Mouse (Mus musculus) liver, adult 2 months (tissue): Measurements from ENCODE around the gene Mogat2.

ENCODE experiments used
- CTCF ChIP-seq: fragments of 200-500 bp; IDR thresholded peaks from 2 replicates; pipeline ENCODE4 v1.5.1; 2011; ENCODE audit warnings: low read depth, low read length, control low read depth
- POLR2A ChIP-seq: fragments of 200-500 bp; IDR thresholded peaks from 2 replicates; pipeline ENCODE4 v1.6.1; 2011; ENCODE audit warnings: low read length, control low read depth; ENCODE audit not compliant: insufficient read depth; ENCODE audit errors: extremely low read depth

DNA sequence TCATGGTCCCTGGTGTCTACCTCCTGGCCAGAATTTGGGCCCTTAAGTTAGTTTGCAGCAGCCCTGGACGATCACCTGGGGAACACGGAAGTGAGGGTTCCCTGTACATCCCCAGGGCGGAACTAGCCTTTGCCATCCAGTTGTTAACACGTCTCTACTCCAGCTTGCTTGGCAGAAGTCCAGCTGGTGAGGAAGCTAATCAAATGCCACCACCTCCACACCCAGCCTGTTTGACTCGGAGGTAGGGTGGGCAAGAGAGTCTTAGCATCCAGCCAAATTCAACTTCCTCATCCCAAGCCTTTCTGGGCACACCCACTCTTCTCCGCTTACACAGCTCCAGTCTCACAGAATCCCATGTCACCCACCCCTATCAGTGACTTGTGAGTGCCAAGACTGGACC lies 65.5 kb downstream of the Mogat2 start:
- TF ChIP-seq POLR2A (no peak), CTCF (no peak)
